ENCODE assay signal across 28 mouse cellular contexts in the genomic region with DNA sequence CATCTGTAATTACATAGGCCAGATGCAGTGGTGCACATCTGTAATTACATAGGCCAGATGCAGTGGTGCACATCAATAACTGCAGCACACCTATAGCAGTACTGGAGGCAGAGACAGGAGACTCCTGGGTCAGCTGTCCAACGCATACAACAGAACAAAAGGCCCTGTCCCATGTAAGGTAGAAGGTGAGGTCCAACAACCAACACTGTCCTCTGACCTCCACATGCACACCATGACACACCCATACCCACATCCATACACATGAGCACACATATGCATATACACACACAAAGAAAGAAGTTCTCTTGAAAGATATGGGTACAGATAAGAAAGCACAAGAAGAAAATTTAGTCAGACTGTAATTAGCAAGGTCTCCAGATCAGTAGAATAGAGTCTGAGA. TPM values are rescaled to one million over a fixed set of nuclear protein-coding genes. Genes with fewer than 3 reads are reported as not detected.
A peak's percentile ranks its signal among the peaks of the same experiment; 100 is the strongest.
DNase-seq lines count a peak whose midpoint lies in the region; ATAC-seq and TF ChIP-seq lines count a peak whose summit lies in the region.
"Had no signal": no experiment of that assay in that cellular context is flagged by ENCODE, and none has a peak within 500 bp of the region (broad histone marks: within the 10 kb centered on the region; RNA-seq: fewer than 3 reads in every experiment).

No protein-coding gene starts in this region.

- no peak for TF ChIP-seq CTCF in kidney, adult 2 months (conservative IDR thresholded peaks at IDR 0.05; ENCODE audit: insufficient read depth, insufficient read length, low read depth, low read length)

- peak; percentile 67; the same call in 1 of the 2 replicates for ATAC-seq in embryonic facial prominence, embryonic 12.5 days (ENCODE audit: insufficient number of reproducible peaks, insufficient read depth, low FRiP score, low TSS enrichment)
- 0 out of 2 replicates have a peak, but pooled peaks have one; percentile 52 for ATAC-seq in kidney, embryonic 14.5 days (ENCODE audit: low FRiP score, low TSS enrichment)
- no peak for ATAC-seq in megakaryocyte, adult 5-6 weeks (ENCODE audit: poor library complexity, severe bottlenecking)
- ATAC-seq in midbrain, embryonic 13.5 days, result 0 out of 2 replicates have a peak, but pooled peaks have one; percentile 17
- ATAC-seq in midbrain, embryonic 16.5 days, result no peak
- ATAC-seq: activated CD4-positive, CD25-positive, alpha-beta regulatory T cell, adult 4 months; forebrain, embryonic 16.5 days; hindbrain, embryonic 16.5 days had no signal

- no peak overlapping the region for H3K9ac ChIP-seq in embryonic facial prominence, embryonic 12.5 days
- no peak overlapping the region for H3K9ac ChIP-seq in kidney, embryonic 14.5 days (ENCODE audit: low read depth, low read length)
- H3K9ac ChIP-seq in midbrain, embryonic 13.5 days (replicated peaks), result no peak overlapping the region
- no peak overlapping the region for H3K9ac ChIP-seq in midbrain, embryonic 16.5 days (ENCODE audit: low read depth, low read length)
- H3K9ac ChIP-seq: embryonic facial prominence, embryonic 15.5 days; heart, embryonic 13.5 days; hindbrain, embryonic 13.5 days had no signal

- WGBS in embryonic facial prominence, embryonic 12.5 days, result 94% methylated on average over 1 of the region's 1 CpGs
- WGBS in embryonic facial prominence, embryonic 10.5 days, result 95% methylated on average over 1 of the region's 1 CpGs
- 86% methylated on average over 1 of the region's 1 CpGs for WGBS in kidney, embryonic 14.5 days
- 83% methylated on average over 1 of the region's 1 CpGs for WGBS in kidney, adult 2 months
- WGBS in midbrain, embryonic 13.5 days, result 81% methylated on average over 1 of the region's 1 CpGs
- 82% methylated on average over 1 of the region's 1 CpGs for WGBS in midbrain, embryonic 16.5 days

- no peak for DNase-seq in embryonic facial prominence, embryonic 10.5 days (ENCODE audit: low spot score)
- no peak for DNase-seq in kidney, adult 2 months
- DNase-seq: adrenal gland, adult 8-10 months; adrenal gland, postnatal 25 days; cerebellum, adult 11-12 months; cerebellum, adult 8-10 months; cerebellum, postnatal 10 days; cerebellum, postnatal 36 days; embryo, embryonic 11 days; gastrocnemius, postnatal 10 days; gastrocnemius, postnatal 36 days; heart, adult 2 months; heart, postnatal 14 days; heart, postnatal 4 days had no signal

- no peak overlapping the region for H3K4me2 ChIP-seq in embryonic facial prominence, embryonic 12.5 days (replicated peaks)
- H3K4me2 ChIP-seq in kidney, embryonic 14.5 days (replicated peaks; ENCODE audit: low read depth, low read length), result no peak overlapping the region
- no peak overlapping the region for H3K4me2 ChIP-seq in midbrain, embryonic 13.5 days (replicated peaks)
- no peak overlapping the region for H3K4me2 ChIP-seq in midbrain, embryonic 16.5 days (ENCODE audit: low read length)
- H3K4me2 ChIP-seq: embryonic facial prominence, embryonic 15.5 days; heart, embryonic 13.5 days; hindbrain, embryonic 13.5 days had no signal

- TF ChIP-seq POLR2A in kidney, adult 2 months (IDR thresholded peaks at IDR 0.05; ENCODE audit: low read depth, low read length), result no peak

- H3K4me3 ChIP-seq in embryonic facial prominence, embryonic 12.5 days, result no peak overlapping the region
- H3K4me3 ChIP-seq in embryonic facial prominence, embryonic 10.5 days, result no peak overlapping the region
- no peak overlapping the region for H3K4me3 ChIP-seq in kidney, embryonic 14.5 days (ENCODE audit: low read length)
- no peak overlapping the region for H3K4me3 ChIP-seq in kidney, adult 2 months (ENCODE audit: insufficient read depth, low read depth, low read length)
- peak overlapping the region; percentile 46 for H3K4me3 ChIP-seq in megakaryocyte, embryonic 14.5 days (replicated peaks)
- no peak overlapping the region for H3K4me3 ChIP-seq in midbrain, embryonic 13.5 days (replicated peaks)
- no peak overlapping the region for H3K4me3 ChIP-seq in midbrain, embryonic 16.5 days (ENCODE audit: low read depth, low read length)
- H3K4me3 ChIP-seq: embryonic facial prominence, embryonic 15.5 days; heart, adult 2 months; heart, embryonic 10.5 days; heart, embryonic 13.5 days; hindbrain, embryonic 13.5 days had no signal

- no peaks in the 10 kb centered on the region for H3K4me1 ChIP-seq in embryonic facial prominence, embryonic 12.5 days
- no peaks in the 10 kb centered on the region for H3K4me1 ChIP-seq in embryonic facial prominence, embryonic 10.5 days
- H3K4me1 ChIP-seq in kidney, embryonic 14.5 days (ENCODE audit: control insufficient read depth, insufficient read depth, low read length), result no peaks in the 10 kb centered on the region
- no peaks in the 10 kb centered on the region for H3K4me1 ChIP-seq in kidney, adult 2 months (ENCODE audit: control insufficient read depth, insufficient read depth, low read length)
- peaks cover 5% of the 10 kb centered on the region; the same call in 1 of the 2 replicates for H3K4me1 ChIP-seq in megakaryocyte, embryonic 14.5 days
- no peaks in the 10 kb centered on the region for H3K4me1 ChIP-seq in midbrain, embryonic 13.5 days (replicated peaks)
- no peaks in the 10 kb centered on the region for H3K4me1 ChIP-seq in midbrain, embryonic 16.5 days (ENCODE audit: control insufficient read depth, insufficient read depth, low read length)
- H3K4me1 ChIP-seq: embryonic facial prominence, embryonic 15.5 days; heart, embryonic 10.5 days; heart, embryonic 13.5 days; hindbrain, embryonic 13.5 days had no signal

- no peaks in the 10 kb centered on the region for H3K27me3 ChIP-seq in embryonic facial prominence, embryonic 12.5 days
- no peaks in the 10 kb centered on the region for H3K27me3 ChIP-seq in embryonic facial prominence, embryonic 10.5 days (replicated peaks; ENCODE audit: low read depth, poor library complexity, severe bottlenecking)
- no peaks in the 10 kb centered on the region for H3K27me3 ChIP-seq in kidney, embryonic 14.5 days (ENCODE audit: control insufficient read depth, insufficient read depth, low read length)
- no peaks in the 10 kb centered on the region for H3K27me3 ChIP-seq in kidney, adult 2 months (replicated peaks; ENCODE audit: control insufficient read depth, insufficient read depth, low read length)
- H3K27me3 ChIP-seq in megakaryocyte, embryonic 14.5 days (replicated peaks), result no peaks in the 10 kb centered on the region
- H3K27me3 ChIP-seq in midbrain, embryonic 13.5 days, result no peaks in the 10 kb centered on the region
- H3K27me3 ChIP-seq in midbrain, embryonic 16.5 days (ENCODE audit: control insufficient read depth, insufficient read depth, low read depth, low read length), result no peaks in the 10 kb centered on the region
- H3K27me3 ChIP-seq: embryonic facial prominence, embryonic 15.5 days; heart, embryonic 13.5 days; hindbrain, embryonic 13.5 days had no signal

- H3K36me3 ChIP-seq in embryonic facial prominence, embryonic 12.5 days, result no peaks in the 10 kb centered on the region
- H3K36me3 ChIP-seq in embryonic facial prominence, embryonic 10.5 days (replicated peaks), result no peaks in the 10 kb centered on the region
- H3K36me3 ChIP-seq in kidney, embryonic 14.5 days (ENCODE audit: control insufficient read depth, insufficient read depth, low read length), result no peaks in the 10 kb centered on the region
- no peaks in the 10 kb centered on the region for H3K36me3 ChIP-seq in kidney, adult 2 months (ENCODE audit: control insufficient read depth, insufficient read depth, low read length)
- H3K36me3 ChIP-seq in megakaryocyte, embryonic 14.5 days (replicated peaks; ENCODE audit: low read length), result no peaks in the 10 kb centered on the region
- no peaks in the 10 kb centered on the region for H3K36me3 ChIP-seq in midbrain, embryonic 13.5 days
- no peaks in the 10 kb centered on the region for H3K36me3 ChIP-seq in midbrain, embryonic 16.5 days (ENCODE audit: control insufficient read depth, insufficient read depth, low read length)
- H3K36me3 ChIP-seq: embryonic facial prominence, embryonic 15.5 days; heart, embryonic 10.5 days; heart, embryonic 13.5 days; hindbrain, embryonic 13.5 days had no signal

- no peak overlapping the region for H3K27ac ChIP-seq in embryonic facial prominence, embryonic 12.5 days
- no peak overlapping the region for H3K27ac ChIP-seq in embryonic facial prominence, embryonic 10.5 days (replicated peaks)
- no peak overlapping the region for H3K27ac ChIP-seq in kidney, embryonic 14.5 days (ENCODE audit: low read depth, low read length)
- H3K27ac ChIP-seq in kidney, adult 2 months (ENCODE audit: insufficient read depth, low read depth, low read length), result no peak overlapping the region
- H3K27ac ChIP-seq in midbrain, embryonic 13.5 days, result no peak overlapping the region
- H3K27ac ChIP-seq in midbrain, embryonic 16.5 days (ENCODE audit: low read length), result no peak overlapping the region
- H3K27ac ChIP-seq: embryonic facial prominence, embryonic 15.5 days; heart, adult 2 months; heart, embryonic 10.5 days; heart, embryonic 13.5 days; hindbrain, embryonic 13.5 days had no signal

- H3K9me3 ChIP-seq in embryonic facial prominence, embryonic 12.5 days, result no peaks in the 10 kb centered on the region
- no peaks in the 10 kb centered on the region for H3K9me3 ChIP-seq in embryonic facial prominence, embryonic 10.5 days
- H3K9me3 ChIP-seq in kidney, embryonic 14.5 days (ENCODE audit: control insufficient read depth, low read length), result no peaks in the 10 kb centered on the region
- 0 out of 2 replicates have a peak, but pooled peaks cover 3% of the 10 kb centered on the region for H3K9me3 ChIP-seq in megakaryocyte, embryonic 14.5 days
- no peaks in the 10 kb centered on the region for H3K9me3 ChIP-seq in midbrain, embryonic 13.5 days
- no peaks in the 10 kb centered on the region for H3K9me3 ChIP-seq in midbrain, embryonic 16.5 days (replicated peaks; ENCODE audit: control insufficient read depth, low read length, poor library complexity, severe bottlenecking)
- H3K9me3 ChIP-seq: embryonic facial prominence, embryonic 15.5 days; heart, embryonic 10.5 days; heart, embryonic 13.5 days; hindbrain, embryonic 13.5 days had no signal

RNA-seq across cellular contexts. Expression of a gene that starts 24.9 kb away (rescaled TPM):
- polyA plus RNA-seq in embryonic facial prominence, embryonic 12.5 days (2016; fragmentation: Nextera tagmentation; extraction: Ambion mirVana), result 86.3 and 104 TPM in 2 replicates
- polyA plus RNA-seq in embryonic facial prominence, embryonic 10.5 days (2016; fragmentation: Nextera tagmentation; extraction: Ambion mirVana), result 155 and 158 TPM in 2 replicates
- 76.1 and 103 TPM in 2 replicates for polyA plus RNA-seq in kidney, embryonic 14.5 days (2014; fragmentation: Nextera tagmentation; extraction: Ambion mirVana)
- 0.05 and 0.14 TPM in 2 replicates for polyA plus RNA-seq in kidney, adult 2 months (2012; rRNA removed)
- polyA plus RNA-seq in megakaryocyte, embryonic 14.5 days (2012; ENCODE audit: insufficient read depth, low replicate concordance), result 0.58 TPM in 1 of 2 replicates, not detected in the other
- total RNA-seq in megakaryocyte, adult 5-6 weeks (2015), result 22.8 and 27.0 TPM in 2 replicates
- 16.3 and 20.8 TPM in 2 replicates for total RNA-seq in megakaryocyte, adult 5-6 weeks (2017)
- 24.1 and 28.4 TPM in 2 replicates for polyA plus RNA-seq in midbrain, embryonic 13.5 days (2015; fragmentation: Nextera tagmentation; extraction: Ambion mirVana)
- 4.2 and 5.2 TPM in 2 replicates for polyA plus RNA-seq in midbrain, embryonic 16.5 days (2015; fragmentation: Nextera tagmentation; extraction: Ambion mirVana)
- total RNA-seq: gastrocnemius, adult 18-20 months had no signal

Comparison
In these comparisons a context has a peak if more than half of its experiments do, and no peak if none do; other contexts are left out.
1. ATAC-seq: peak in embryonic facial prominence, embryonic 12.5 days (single experiment), kidney, embryonic 14.5 days (single experiment) and midbrain, embryonic 13.5 days (single experiment); none in megakaryocyte, adult 5-6 weeks (single experiment) and midbrain, embryonic 16.5 days (single experiment).